Mouse (Mus musculus) olfactory bulb, adult 2 months (tissue): ENCODE results near the gene Gstp2.

ENCODE experiments used
- CTCF ChIP-seq: fragments of 200-500 bp; IDR thresholded peaks from 2 replicates; pipeline ENCODE4 v1.5.1; 2012; ENCODE audit warnings: low read depth, mild to moderate bottlenecking, low read length, moderate library complexity; ENCODE audit not compliant: insufficient read depth
- POLR2A ChIP-seq: fragments of 200-500 bp; IDR thresholded peaks from 2 replicates; pipeline ENCODE4 v1.6.1; 2012; ENCODE audit warnings: mild to moderate bottlenecking, low read depth, low read length, moderate library complexity; ENCODE audit not compliant: insufficient read depth

GRCm38 (mm10) chr19:3994932-3995331 is 50.9 kb downstream of the Gstp2 start:
- no peak for TF ChIP-seq CTCF
- no peak for TF ChIP-seq POLR2A
